Mouse (Mus musculus) C3H10T1/2 (cell line): ENCODE results near the gene Tnfrsf18. TPM values are rescaled to one million over a fixed set of nuclear protein-coding genes. Genes with fewer than 3 reads are reported as not detected.

ENCODE experiments used
- polyA plus RNA-seq, 2 experiments: library from polyadenylated mRNA; unstranded; fragments of >200 nt; fragmentation: generic; extraction: Trizol; gene quantifications; one replicate each; pipeline ENCODE4 v1.2.1; 2012; ENCODE audit warnings: missing spikeins in 2 of 2

Tnfrsf18 gene
- polyA plus RNA-seq: 1 to 10 TPM in 1 of 2 experiments, under 1 TPM in 1; 0.08 to 1.6 TPM

DNA sequence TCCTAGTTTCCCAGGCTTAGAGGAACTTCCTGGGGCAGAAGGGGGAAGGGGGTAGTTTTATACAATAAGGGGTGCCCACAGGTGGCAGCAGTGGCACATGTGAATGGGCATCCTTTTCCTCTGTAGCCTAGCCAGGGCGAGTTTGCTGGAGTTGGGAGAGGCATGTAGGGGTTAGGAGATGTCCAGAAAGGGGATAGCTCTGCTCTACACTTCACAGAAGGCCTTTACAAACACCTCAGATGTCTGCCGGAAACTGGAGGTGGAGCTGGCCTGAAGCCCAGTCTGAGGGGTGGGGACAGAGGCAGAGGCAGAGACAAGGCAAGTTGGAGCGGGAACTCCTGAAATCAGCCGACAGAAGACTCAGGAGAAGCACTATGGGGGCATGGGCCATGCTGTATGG lies at the start of gene Tnfrsf18:
Gene Tnfrsf18 (plus strand): TSS at position 152 of the 400 bp plus-strand sequence.

GRCm38 (mm10) chr4:155992241-155992905 lies 33.6 kb upstream of the Tnfrsf18 start, which contains the start of the genes B3galt6 and Sdf4:
TSS of gene B3galt6 (minus strand) at chr4:155992649.
TSS of gene Sdf4 (plus strand) at chr4:155992872.

GRCm38 (mm10) chr4:156013637-156014036 lies 12.3 kb upstream of the Tnfrsf18 start, which contains the start of gene Tnfrsf4:
TSS of gene Tnfrsf4 (plus strand) at chr4:156013843.

DNA sequence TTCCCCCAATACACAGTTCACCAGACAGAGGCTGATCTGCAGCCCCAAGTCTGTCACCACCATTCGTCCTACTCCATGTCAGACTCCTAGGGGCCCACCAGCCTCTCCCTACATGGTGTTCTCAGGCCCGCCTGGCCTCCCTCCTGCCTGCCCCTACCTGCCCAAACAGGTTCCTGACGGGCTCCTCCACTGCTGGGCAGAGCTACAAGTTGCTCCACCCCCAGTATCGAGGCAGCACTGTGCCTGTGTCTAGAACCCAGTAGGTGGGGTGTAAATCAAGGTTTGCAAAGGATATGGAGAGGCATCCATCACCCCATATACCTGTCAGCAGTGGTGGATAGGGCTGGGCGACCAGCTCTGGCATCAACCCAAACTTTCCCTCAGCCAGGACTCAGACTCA lies 33.3 kb downstream of the Tnfrsf18 start, which contains the start of gene Ttll10:
Gene Ttll10 (minus strand): TSS at position 154 of the 400 bp plus-strand sequence.

Other genes with a start within 250 kb of the Tnfrsf18 start
- under 1 TPM; 0.02 to 0.22 TPM for gene Tmem88b, start 240.3 kb upstream of the Tnfrsf18 start, polyA plus RNA-seq
- under 1 TPM in 1 of 2 experiments, not detected in 1; 0.11 TPM for gene Ankrd65, start 235.7 kb upstream of the Tnfrsf18 start, polyA plus RNA-seq
- 100 to 1,000 TPM in 1 of 2 experiments, 10 to 100 TPM in 1; 99.5 to 291 TPM for gene Mrpl20, start 223.3 kb upstream of the Tnfrsf18 start, polyA plus RNA-seq
- gene Ccnl2, start 213.7 kb upstream of the Tnfrsf18 start, polyA plus RNA-seq: 10 to 100 TPM in 1 of 2 experiments, 1 to 10 TPM in 1; 2.5 to 27.9 TPM
- gene Aurkaip1, start 194.9 kb upstream of the Tnfrsf18 start, polyA plus RNA-seq: 100 to 1,000 TPM; 146 to 151 TPM
- 100 to 1,000 TPM in 1 of 2 experiments, 10 to 100 TPM in 1; 26.1 to 264 TPM for gene Mxra8, start 186.5 kb upstream of the Tnfrsf18 start, polyA plus RNA-seq
- gene Dvl1, start 178.8 kb upstream of the Tnfrsf18 start, polyA plus RNA-seq: 10 to 100 TPM; 14.7 to 39.5 TPM
- under 1 TPM; 0.04 to 0.32 TPM for gene Tas1r3, start 162.8 kb upstream of the Tnfrsf18 start, polyA plus RNA-seq
- gene Cptp, start 156.7 kb upstream of the Tnfrsf18 start, polyA plus RNA-seq: 10 to 100 TPM; 10.4 to 13.3 TPM
- 10 to 100 TPM; 35.5 to 51.4 TPM for gene Ints11, start 156.6 kb upstream of the Tnfrsf18 start, polyA plus RNA-seq
- 10 to 100 TPM in 1 of 2 experiments, 1 to 10 TPM in 1; 9.1 to 14.4 TPM for gene Pusl1, start 134.4 kb upstream of the Tnfrsf18 start, polyA plus RNA-seq
- gene Acap3, start 134.3 kb upstream of the Tnfrsf18 start, polyA plus RNA-seq: 10 to 100 TPM; 13.3 to 20.0 TPM
- 10 to 100 TPM; 35.8 to 37.0 TPM for gene Ube2j2, start 82.3 kb upstream of the Tnfrsf18 start, polyA plus RNA-seq
- 1 to 10 TPM; 2.1 to 3.6 TPM for gene C1qtnf12, start 63.8 kb upstream of the Tnfrsf18 start, polyA plus RNA-seq
- gene B3galt6, start 33.5 kb upstream of the Tnfrsf18 start, polyA plus RNA-seq: 1 to 10 TPM; 1.9 to 4.3 TPM
- 100 to 1,000 TPM; 121 to 177 TPM for gene Sdf4, start 33.3 kb upstream of the Tnfrsf18 start, polyA plus RNA-seq
- gene Tnfrsf4, start 12.3 kb upstream of the Tnfrsf18 start, polyA plus RNA-seq: 1 to 10 TPM in 1 of 2 experiments, under 1 TPM in 1; 0.16 to 1.3 TPM
- under 1 TPM in 1 of 2 experiments, not detected in 1; 0.08 TPM for gene Ttll10, start 33.2 kb downstream of the Tnfrsf18 start, polyA plus RNA-seq
- 10 to 100 TPM in 1 of 2 experiments, 1 to 10 TPM in 1; 5.3 to 22.4 TPM for gene 9430015G10Rik, start 83.8 kb downstream of the Tnfrsf18 start, polyA plus RNA-seq
- gene Rnf223, start 104.3 kb downstream of the Tnfrsf18 start, polyA plus RNA-seq: under 1 TPM; 0.07 to 0.42 TPM
- gene Agrn, start 171.3 kb downstream of the Tnfrsf18 start, polyA plus RNA-seq: 10 to 100 TPM in 1 of 2 experiments, 1 to 10 TPM in 1; 2.6 to 26.9 TPM
- gene Isg15, start 174.7 kb downstream of the Tnfrsf18 start, polyA plus RNA-seq: 10 to 100 TPM in 1 of 2 experiments, 1 to 10 TPM in 1; 1.3 to 22.7 TPM
- under 1 TPM in 1 of 2 experiments, not detected in 1; 0.05 TPM for gene AW011738, start 177.1 kb downstream of the Tnfrsf18 start, polyA plus RNA-seq
- under 1 TPM; 0.04 to 0.17 TPM for gene Perm1, start 189.7 kb downstream of the Tnfrsf18 start, polyA plus RNA-seq
- gene Plekhn1, start 208.7 kb downstream of the Tnfrsf18 start, polyA plus RNA-seq: 10 to 100 TPM in 1 of 2 experiments, 1 to 10 TPM in 1; 4.8 to 12.4 TPM
- 10 to 100 TPM; 23.0 to 82.0 TPM for gene Noc2l, start 209.8 kb downstream of the Tnfrsf18 start, polyA plus RNA-seq
- gene Samd11, start 229.5 kb downstream of the Tnfrsf18 start, polyA plus RNA-seq: under 1 TPM; 0.02 to 0.05 TPM